Mouse (Mus musculus): Measurements from ENCODE around the gene Esr1.

- no peak for TF ChIP-seq CTCF (IDR thresholded peaks at IDR 0.05; ENCODE audit: control insufficient read depth, insufficient read depth, low read length)
- TF ChIP-seq POLR2A (IDR thresholded peaks at IDR 0.05; ENCODE audit: borderline replicate concordance, control insufficient read depth, low read depth, low read length): no peak
Observed at GRCm38 (mm10) chr10:4971156-4971555, 359.8 kb downstream of the Esr1 start.

Measured in bone marrow, adult 2 months (tissue).